In genomic region chr15:6610703-6611102, GRCm38 (mm10) we compare ENCODE assay signal across 17 mouse cellular contexts.
"Had no signal": no experiment of that assay in that cellular context is flagged by ENCODE, and none has a peak within 500 bp of the region (broad histone marks: within the 10 kb centered on the region; RNA-seq: fewer than 3 reads in every experiment).

No protein-coding gene starts in this region.

- ATAC-seq: hindbrain, embryonic 16.5 days; intestine, embryonic 16.5 days; liver, embryonic 12.5 days had no signal

- DNase-seq: gastrocnemius, adult 2 months; gastrocnemius, postnatal 10 days; gastrocnemius, postnatal 25 days; heart, adult 18-20 months; heart, postnatal 10 days; heart, postnatal 4 days; kidney, adult 11 months; kidney, adult 2 months; kidney, adult 9 months; kidney, postnatal 14 days; kidney, postnatal 36 days; layer of hippocampus, adult 9-11 months; layer of hippocampus, postnatal 36 days; left cerebral cortex, postnatal 4 days had no signal
